Mouse (Mus musculus) liver, embryonic 14.5 days (tissue): ENCODE measurements at regions not wholly inside any gene's neighbourhood (a gene's known extent, or its start where the extent isn't known, plus 50 kb on each side); places are given as distances from the start of the nearest gene placed in this dataset.

Source experiments
- ATAC-seq: fragments of 200-750 bp; cut with Nextera tagmentation; 2 replicates; pipeline ENCODE4 v1.8.0; 2017; ENCODE audit warnings: moderate number of reproducible peaks, mild to moderate bottlenecking, moderate library complexity; ENCODE audit not compliant: insufficient read depth
- DNase-seq, 3 experiments: peaks; one replicate each; pipeline ENCODE4 v3.0.0-alpha.2; 2012 to 2013; ENCODE audit warnings: low read depth in 3 of 3, low spot score in 3 of 3
- H3K27ac ChIP-seq: fragments of 300-500 bp; sonication (generic); 2 replicates; pipeline ENCODE4 v1.5.1; 2014; ENCODE audit warnings: moderate library complexity, mild to moderate bottlenecking, control low read depth, inconsistent platforms
- H3K27me3 ChIP-seq: fragments of 300-500 bp; sonication (generic); 2 replicates; pipeline ENCODE4 v1.6.1; 2014; ENCODE audit warnings: mild to moderate bottlenecking, low read length, moderate library complexity; ENCODE audit not compliant: control insufficient read depth, insufficient read depth
- H3K36me3 ChIP-seq: fragments of 300-500 bp; sonication (generic); replicated peaks from 2 replicates; pipeline ENCODE4 v1.6.1; 2014; ENCODE audit warnings: low read depth; ENCODE audit not compliant: control insufficient read depth, insufficient read depth
- H3K4me1 ChIP-seq, 2 experiments: fragments of 200-500 bp in 1 of 2; fragments of 300-500 bp in 1 of 2; sonication (generic) in 1 of 2; replicated peaks; 2 replicates each; pipeline ENCODE4 v1.6.1; 2012 to 2014; ENCODE audit warnings: antibody characterized with exemption in 1 of 2, inconsistent platforms in 1 of 2, low read length in 1 of 2; ENCODE audit not compliant: control insufficient read depth in 2 of 2, insufficient read depth in 2 of 2
- H3K4me2 ChIP-seq: fragments of 300-500 bp; sonication (generic); 2 replicates; pipeline ENCODE4 v1.6.1; 2014; ENCODE audit warnings: low read depth, mild to moderate bottlenecking, control low read depth, moderate library complexity
- H3K4me3 ChIP-seq, 2 experiments: fragments of 200-500 bp in 1 of 2; fragments of 300-500 bp in 1 of 2; sonication (generic) in 1 of 2; 2 replicates each; pipeline ENCODE4 v1.5.1; 2012 to 2014; ENCODE audit warnings: low read depth in 2 of 2, low read length in 2 of 2, mild to moderate bottlenecking in 2 of 2, control low read depth in 1 of 2, inconsistent platforms in 1 of 2, moderate library complexity in 1 of 2; ENCODE audit not compliant: insufficient read depth in 1 of 2
- H3K9ac ChIP-seq: fragments of 300-500 bp; sonication (generic); replicated peaks from 2 replicates; pipeline ENCODE4 v1.6.1; 2014; ENCODE audit warnings: mild to moderate bottlenecking, control low read depth, moderate library complexity
- H3K9me3 ChIP-seq: fragments of 300-500 bp; sonication (generic); 2 replicates; pipeline ENCODE4 v1.6.1; 2016; ENCODE audit warnings: low read length, mixed read lengths; ENCODE audit not compliant: control insufficient read depth
- EP300 ChIP-seq: IDR thresholded peaks from 2 replicates; pipeline ENCODE4 v1.6.1; 2016; ENCODE audit warnings: antibody characterized with exemption, low read depth
- WGBS: fragments of 180-500 bp; shearing (Covaris S2); extraction: QIAGEN DNeasy Blood & Tissue Kit; methylation state at CpG from one replicate; pipeline ENCODE4 v1.1.7; 2014; ENCODE audit not compliant: insufficient replicate concordance; 5-methylcytosine and 5-hydroxymethylcytosine counted together

GRCm38 (mm10) chr1:160855926-160856620 is 50.1 kb upstream of the Rc3h1 start:
- no peak for ATAC-seq
- DNase-seq, result no peak
- TF ChIP-seq EP300, result no peak
- no peak overlapping the region for H3K9ac ChIP-seq
- no peaks in the 10 kb centered on the region for H3K9me3 ChIP-seq
- H3K4me2 ChIP-seq, result no peak overlapping the region
- no peaks in the 10 kb centered on the region for H3K36me3 ChIP-seq
- H3K4me3 ChIP-seq, result no peak overlapping the region
- no peak overlapping the region for H3K27ac ChIP-seq
- 68% methylated on average over 9 of the region's 9 CpGs for WGBS
- H3K4me1 ChIP-seq, result peaks cover 0 to 5% of the 10 kb centered on the region in 2 experiments; a peak in 2 of 4 replicates
- no peaks in the 10 kb centered on the region for H3K27me3 ChIP-seq
